Mouse (Mus musculus): ENCODE measurements around the gene Epb41l4b.

Epb41l4b gene

DNA sequence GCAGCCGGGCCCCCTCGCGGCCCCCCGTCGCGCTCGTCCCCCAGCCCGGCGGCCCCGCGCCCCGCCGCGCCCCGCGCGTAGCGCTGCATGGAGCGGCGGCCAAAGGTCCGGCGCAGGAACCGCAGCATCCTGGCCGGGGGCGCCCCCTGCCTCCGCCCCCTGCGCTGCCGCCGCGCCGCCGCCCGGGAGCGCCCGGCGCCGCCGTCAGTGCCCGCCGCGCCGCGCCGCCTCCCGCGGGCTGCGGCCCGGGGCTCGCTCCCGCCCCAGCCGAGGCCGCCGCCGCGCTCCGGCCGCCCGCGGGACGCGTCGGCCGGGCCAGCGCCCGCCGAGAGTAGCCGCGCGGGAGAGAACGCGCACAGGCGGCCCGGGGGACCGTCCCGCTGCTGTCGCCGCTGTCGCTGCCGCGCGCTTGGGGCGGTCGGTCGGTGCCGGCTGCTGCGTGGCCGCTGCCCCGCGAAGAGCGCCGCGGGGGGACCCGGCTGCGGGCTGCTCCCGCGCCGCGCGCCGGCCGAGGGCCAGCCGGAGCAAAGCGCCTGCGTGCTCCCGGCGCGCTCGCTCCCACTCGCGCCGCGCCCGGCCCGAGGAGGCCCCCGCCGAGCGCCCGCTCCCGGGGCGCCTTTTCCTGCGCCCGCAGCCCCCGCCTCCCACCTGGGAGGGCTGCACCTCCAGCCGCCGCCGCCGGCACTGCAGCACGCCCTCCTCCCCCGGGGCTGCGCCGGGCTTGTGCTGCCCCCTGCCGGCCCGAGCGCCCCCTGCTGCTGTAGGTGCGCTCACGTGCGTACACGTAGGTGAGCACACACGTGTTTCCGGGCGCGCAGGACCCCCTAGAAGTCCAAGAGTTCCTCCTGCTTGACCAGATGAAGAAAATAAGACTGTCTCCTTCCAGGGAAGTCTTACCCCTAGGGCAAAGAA is at the start of gene Epb41l4b:
Gene Epb41l4b, minus strand, starts transcription at position 412 of the 912 bp plus-strand sequence.
- DNase-seq (ENCODE audit: low spot score in 2 of 2), result peak; percentile 81

DNA sequence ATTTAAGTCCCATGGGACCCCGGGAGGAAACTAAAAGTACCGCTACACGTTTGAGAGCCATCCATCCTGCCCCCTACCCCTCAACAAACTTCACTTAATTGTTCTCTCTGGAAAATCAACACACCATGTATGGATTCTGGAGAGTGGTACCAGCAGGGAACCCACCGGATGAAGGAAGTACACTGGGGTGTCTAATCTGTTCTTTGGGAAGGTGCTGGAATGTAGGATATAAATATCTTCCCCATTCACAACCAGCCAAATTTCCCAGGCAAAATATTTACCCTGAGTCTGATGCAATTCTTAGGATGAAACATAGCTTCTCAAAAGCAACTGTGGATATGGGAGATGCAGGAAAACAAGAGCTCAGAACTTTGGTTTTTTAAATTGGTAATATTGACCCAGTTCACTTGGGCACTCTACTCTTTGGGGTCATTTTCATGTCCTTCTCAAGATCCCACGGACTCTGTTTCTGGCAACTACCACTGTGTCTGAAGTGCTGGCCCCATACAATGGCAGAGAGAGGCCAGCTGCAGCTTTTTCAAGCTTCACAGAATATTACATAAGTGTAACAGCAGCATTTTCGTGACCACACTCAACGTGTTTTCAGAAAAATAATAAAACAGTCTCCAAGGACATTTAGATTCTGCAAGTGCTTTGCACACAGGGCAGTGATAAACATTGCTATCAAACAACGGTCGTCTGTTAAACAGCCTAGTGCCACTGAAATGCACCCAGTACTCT is 48.5 kb upstream of the Epb41l4b start:
- DNase-seq (ENCODE audit: low spot score in 2 of 2), result peak in 1 of 2 experiments; percentile 25

DNA sequence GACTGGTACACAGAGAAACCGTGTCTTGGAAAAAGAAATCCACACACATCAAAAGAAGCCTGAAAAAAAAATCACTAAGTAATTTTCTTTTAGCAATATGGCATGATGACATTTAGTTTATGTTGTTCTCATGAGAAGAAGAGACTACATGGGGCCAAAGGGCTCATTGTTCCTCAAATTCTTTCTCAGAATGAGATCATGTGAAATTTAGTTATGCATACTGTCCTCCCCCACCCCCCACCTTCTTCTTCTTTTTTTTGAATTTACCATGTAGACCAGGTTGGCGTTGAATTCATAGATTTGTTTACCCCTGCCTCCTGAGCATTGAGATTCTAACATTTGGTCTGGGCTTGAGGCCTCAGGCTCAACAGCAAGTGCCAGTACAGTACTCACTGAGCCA is 46.6 kb upstream of the Epb41l4b start:
- no peak for DNase-seq (ENCODE audit: low spot score in 2 of 2)

DNA sequence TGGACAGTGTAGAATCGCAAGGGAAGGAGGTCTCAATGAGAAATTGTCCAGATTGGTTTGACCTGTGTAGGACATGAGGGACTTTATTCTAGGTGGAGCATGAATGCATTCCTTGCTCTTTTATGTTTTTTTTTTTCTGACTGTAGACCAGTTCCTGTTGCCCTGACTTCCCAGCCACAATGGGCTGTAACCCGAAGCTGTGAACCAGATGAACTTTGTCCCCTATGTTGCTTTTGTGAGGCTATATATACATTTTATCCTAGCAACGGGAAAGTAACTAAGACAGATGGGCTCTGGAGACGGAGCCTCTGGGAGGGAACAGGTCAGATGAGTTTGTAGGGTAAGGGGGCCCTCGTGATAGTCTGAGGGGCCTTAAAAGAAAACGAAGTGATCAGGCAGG is 42.8 kb upstream of the Epb41l4b start:
- no peak for DNase-seq (ENCODE audit: low spot score in 2 of 2)

DNA sequence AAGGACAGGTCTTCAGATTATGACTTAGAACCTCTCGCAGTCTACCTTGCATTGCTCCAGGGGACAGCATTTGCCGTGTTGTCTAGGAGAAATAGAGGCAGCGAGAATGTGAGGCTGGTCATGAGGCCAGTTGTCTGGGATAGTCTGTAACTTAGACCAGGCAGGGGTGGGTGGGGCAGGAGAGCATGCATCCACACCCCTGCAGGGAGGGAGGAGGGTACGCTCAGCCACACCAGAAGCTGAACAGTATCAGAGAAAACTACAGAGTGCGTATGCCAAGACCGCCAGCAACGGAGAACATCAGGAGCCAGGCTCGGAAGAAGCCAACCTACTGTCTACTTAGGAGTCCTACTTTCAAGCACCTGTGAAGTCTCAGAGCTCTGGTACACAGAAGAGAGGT is 42.2 kb upstream of the Epb41l4b start:
- no peak for DNase-seq (ENCODE audit: low spot score in 2 of 2)

DNA sequence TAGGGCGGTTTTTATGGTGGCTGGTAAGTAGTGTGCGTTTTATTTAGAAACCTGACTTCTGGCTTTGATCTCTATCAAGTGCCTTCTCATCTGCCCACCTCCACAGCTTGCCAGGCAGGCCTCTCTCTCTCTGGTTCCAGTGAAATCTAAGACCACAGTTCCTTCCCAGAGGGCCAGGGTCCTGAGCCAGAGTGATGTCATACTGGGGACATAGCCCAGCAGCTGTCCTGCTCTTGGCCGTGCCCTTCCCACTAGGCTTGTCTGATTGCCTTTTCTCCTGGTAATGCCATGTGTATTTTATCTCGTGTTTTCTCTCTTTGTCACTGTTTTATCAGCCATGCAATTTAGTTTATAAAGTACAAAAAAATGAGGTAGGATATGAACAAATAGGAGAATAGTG is 40.3 kb upstream of the Epb41l4b start:
- DNase-seq (ENCODE audit: low spot score in 2 of 2), result no peak

DNA sequence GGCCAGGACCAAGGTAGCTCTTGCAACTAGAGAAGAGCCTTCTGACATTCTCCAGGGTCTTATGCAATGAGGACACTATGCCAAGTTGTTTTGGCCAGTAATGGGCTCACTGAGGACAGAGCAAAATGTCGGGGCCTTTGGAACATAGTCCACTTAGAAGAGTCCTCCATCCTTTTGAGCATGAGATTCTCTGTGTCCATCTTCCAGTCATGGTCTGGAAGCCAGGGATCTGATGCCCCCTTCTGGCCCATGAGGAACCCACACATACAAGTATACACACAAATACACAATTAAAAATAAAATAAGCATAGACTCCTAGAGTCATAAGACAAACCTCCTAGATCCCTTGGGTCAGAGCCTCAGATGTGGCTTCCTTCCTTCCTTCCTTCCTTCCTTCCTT is 38.3 kb upstream of the Epb41l4b start:
- DNase-seq (ENCODE audit: low spot score in 2 of 2), result peak in 1 of 2 experiments; percentile 19

DNA sequence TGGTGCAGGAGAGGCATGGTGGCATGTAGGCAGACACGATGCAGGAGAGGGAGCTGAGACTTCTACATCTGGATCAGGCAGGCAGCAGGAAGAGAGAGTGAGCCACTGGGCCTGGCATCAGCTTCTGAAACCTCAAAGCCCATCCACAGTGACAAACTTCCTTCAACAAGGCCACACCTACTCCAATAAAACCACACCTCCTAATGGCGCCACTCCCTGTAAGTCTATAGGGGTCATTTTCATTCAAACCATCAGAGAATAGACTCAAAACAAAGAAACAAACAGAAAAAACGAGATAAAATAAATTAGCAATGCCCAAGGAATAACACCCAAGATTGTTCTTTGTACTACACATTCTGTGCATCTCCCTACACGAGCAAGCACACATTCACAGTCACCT is 35.6 kb upstream of the Epb41l4b start:
- DNase-seq (ENCODE audit: low spot score in 2 of 2), result no peak

DNA sequence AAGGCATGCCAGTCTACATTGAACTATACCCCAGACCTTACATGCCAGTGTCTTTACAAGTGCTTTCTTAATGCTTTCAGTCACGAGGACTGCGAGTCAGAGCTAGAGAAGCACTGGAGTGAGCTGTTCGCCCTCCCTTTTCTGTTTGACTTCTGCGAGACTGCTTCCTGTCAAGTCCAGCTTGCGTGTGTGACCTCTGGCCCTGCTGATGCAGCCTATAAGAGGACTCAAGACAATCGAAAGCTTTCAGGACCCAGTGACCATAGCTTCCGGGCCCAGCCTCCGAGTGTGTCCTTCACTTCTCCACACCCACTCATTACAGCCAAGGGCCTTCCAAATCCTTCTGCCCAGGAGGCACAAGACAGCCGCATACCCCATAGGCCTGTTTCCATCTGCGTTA is 32.1 kb upstream of the Epb41l4b start:
- DNase-seq (ENCODE audit: low spot score in 2 of 2), result no peak

DNA sequence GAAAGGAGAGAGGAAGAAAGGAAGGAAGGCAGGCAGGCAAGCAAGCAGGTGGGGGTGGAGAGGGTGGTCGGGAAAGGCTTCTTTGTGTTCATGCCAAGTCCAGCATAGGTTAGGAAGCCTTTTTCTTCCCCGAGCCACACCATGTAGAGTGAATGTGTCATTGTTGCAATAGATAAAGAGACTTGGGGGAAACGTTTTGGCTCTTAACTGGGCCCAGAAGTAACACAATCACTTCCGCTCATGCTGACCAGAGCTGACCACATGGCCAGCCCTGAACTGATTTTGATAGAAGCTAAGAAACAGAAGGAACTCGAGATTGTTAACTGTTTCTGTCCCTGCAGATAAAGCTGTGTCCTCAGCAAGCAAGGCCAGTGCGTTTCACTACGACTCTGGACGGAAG is 29.6 kb upstream of the Epb41l4b start:
- DNase-seq (ENCODE audit: low spot score in 2 of 2), result no peak

DNA sequence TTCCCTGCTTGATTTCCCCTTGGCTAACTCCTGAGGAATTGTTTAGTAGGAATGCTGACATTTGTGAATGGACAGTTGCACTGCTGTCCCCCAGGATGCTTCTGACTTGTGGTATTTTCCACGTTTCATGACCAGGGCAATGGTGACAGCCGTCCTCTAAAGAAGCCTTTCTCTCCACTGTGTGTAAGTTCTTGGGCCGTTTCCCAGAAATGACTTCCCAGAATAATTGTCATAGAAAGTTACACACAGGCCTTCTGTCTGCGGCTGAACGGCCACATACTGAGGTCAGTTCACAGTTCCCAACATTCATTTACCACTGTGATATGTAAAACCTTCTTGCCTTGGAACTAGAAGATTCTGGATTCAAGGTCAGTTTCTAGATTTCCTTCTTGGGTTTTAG is 28.6 kb upstream of the Epb41l4b start:
- peak in 1 of 2 experiments; percentile 13 for DNase-seq (ENCODE audit: low spot score in 2 of 2)

DNA sequence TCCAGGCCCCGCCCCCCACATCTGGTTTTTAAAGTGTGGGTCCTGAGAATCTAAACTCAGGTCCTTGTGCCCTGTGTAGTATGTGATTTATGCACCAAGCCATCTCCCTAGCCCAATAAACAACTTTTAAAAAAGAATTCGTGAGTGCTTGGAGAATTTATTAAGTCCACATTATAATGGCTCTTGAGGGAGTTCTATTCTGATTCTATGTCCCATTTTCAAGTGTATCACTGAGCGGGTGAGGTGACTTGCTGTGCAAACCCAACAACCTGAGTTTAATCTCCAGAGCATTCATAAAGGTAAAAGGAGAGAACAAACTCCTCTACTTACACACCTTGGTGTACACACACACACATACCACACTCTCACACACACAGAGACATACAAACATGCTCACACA is 25.4 kb upstream of the Epb41l4b start:
- no peak for DNase-seq (ENCODE audit: low spot score in 2 of 2)

DNA sequence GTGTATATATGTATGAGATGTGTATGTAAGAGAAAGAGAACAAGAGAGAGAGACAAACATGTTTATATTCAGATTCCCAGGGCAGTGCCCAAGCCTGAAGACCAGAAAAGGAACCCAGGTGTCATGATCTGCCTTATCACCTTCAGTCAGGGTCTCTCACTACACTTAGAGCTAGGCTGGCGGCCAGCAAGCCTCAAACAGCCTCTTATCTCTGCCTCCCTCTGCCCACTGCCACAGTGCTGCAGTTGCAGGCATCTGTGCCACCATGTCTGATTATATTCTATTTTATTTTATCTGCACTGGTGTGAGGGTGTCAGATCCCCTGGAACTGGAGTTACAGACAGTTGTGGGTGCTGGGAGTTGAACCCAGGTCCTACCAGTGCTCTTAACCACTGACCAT is 25.0 kb upstream of the Epb41l4b start:
- no peak for DNase-seq (ENCODE audit: low spot score in 2 of 2)

DNA sequence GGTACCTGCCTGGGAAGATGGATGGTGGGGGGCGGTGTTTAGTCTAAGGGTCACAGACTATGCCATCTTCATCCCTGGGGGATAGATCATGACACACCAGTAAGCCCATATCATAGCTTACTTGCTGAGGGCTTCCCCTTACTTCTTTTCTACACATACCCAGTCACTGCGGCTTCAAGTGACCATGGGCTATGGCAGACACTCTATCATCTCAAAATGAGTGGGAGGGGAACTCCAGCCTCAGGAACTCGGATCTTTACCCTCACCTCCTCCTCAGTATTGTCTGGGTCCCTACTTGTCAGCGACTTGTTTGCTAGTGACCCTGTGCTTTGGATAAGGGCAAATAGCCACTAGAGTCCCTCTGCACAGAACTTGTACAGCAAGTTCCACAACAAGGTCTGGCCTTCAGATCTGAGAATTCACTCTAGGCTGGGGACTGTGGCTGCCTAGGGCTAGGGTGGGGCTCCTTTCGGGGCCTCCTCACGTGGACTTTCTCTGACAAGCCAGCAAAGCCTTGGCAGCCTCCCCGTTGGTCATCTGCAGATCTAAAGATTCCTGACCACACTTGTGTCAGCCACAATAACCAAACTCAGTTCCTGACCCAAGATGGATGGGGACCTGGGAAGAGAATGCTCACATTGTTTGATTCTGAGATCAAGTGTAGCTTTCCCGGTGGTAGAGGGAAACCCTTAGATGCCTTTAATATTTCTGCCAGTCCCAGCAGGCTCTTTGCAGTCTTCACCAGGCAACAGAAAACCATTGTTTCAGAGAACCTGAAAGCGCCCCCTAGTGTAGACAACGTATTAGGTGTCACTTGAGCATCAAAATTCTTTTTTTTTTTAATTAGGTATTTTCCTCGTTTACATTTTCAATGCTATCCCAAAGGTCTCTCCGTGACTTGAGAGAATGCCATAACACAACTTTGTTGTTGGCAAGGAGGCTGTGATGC is 24.0 kb upstream of the Epb41l4b start:
- no peak for DNase-seq (ENCODE audit: low spot score in 2 of 2)

DNA sequence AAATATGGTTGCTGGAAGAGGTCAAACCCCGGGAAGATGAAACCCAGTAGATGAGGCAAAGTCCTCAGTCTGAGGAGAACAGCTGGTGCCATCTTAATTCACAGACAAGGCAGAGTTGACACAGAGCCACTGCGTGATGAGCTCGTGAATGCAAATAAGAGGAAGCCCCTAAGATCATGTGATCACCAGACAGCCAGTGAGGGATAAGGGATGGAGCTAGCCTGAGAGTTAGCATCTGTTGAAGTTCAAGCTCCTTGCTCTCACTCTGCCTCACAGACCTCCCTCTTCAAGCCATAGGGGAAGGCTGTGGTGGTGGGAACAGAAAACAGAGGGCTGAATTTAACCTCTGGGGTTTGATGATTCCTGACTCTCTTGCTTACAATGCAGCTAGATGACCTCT is 22.4 kb upstream of the Epb41l4b start:
- DNase-seq (ENCODE audit: low spot score in 2 of 2), result no peak

DNA sequence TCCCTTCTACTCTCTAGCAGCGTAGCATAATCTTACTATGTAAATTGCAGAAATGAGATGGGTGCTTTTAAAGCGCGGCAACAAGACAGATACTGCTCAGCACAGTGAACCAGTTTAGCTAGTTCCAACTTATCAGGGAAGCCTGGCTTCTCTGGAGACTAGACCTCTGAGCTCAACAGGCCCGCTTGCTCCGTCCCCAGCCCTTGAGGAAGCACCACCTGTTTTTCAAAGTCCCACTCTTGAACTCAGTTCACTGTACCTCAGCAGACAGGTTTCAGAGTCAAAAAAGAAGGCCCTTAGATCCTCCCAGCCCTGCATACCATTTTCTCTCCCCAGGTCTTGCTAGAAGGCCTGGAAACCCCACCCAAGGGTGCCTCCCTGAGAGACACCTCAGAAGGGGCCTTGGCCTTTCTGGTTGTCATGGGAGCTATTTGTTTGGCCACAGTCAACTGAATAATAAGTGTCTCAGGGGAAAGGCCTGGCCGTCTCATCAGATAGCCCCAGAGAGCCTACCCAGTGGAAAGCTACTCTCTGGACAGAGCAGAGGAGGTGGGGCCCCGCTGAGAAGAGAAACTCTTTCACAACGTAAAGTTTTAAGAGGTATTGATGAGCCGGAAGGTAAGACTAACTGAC is 21.5 kb upstream of the Epb41l4b start:
- DNase-seq (ENCODE audit: low spot score in 2 of 2), result no peak

DNA sequence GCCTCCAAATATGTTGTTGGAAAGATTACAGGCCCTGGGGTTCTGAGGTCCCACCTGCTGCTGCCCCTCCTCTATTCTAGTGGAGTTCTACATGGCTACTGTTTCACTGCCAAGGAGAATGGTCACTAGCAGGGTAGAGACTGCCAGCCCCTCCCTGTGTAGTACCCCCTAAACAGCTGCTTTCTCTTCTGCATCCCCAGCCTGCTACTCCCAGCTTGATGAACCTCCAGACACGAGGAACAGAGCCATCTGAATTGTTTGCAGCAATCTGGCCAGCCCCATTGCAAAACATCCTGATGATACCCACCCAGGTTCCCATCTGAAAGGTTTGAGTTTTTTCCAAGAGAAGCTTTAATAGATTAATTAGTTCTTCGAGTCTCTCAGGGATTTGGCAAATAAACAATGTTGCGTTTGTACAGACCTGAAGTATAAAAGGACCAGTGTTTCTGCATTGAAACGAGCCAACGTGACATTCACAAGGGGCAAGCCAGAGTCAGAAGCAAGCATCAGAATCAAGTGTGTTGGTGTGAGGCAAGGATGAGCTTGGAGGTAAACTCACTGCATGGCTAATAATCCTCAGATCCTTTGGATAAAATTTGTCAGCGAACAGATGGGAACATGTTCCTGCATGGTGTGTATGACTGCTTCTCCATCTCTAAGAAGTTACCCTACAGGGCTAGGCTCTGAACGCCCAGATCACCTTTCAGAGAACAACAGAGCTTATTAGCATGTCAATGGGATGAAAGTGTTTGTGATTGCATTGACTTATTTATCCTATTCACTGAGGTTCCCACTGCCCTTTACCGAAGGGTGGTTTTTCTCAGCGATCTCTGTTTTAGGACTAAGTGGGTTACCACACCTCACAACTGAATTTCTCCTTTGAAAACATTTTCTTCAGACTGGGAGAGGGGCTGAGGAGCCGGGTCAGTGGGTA is 19.8 kb upstream of the Epb41l4b start:
- no peak for DNase-seq (ENCODE audit: low spot score in 2 of 2)

DNA sequence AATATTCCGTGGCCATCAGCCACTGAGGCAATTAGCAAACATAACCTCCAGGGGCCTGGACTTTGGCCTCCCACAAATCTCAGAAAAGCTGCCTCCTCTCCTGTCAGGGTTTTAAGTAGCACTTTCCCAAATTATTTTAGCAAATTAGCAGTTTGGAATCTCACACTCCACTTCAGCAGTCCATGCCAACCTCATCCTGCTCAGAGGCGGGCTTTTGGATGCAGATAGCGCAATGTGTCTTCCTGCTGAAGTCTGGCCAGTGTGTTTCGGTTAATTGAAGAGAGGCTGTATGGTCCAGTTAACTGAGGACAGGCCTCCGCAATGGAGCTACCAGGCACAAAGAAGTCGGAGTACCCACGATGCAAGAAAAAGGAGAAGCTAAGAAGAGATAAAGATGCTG is 17.3 kb upstream of the Epb41l4b start:
- DNase-seq (ENCODE audit: low spot score in 2 of 2), result no peak

DNA sequence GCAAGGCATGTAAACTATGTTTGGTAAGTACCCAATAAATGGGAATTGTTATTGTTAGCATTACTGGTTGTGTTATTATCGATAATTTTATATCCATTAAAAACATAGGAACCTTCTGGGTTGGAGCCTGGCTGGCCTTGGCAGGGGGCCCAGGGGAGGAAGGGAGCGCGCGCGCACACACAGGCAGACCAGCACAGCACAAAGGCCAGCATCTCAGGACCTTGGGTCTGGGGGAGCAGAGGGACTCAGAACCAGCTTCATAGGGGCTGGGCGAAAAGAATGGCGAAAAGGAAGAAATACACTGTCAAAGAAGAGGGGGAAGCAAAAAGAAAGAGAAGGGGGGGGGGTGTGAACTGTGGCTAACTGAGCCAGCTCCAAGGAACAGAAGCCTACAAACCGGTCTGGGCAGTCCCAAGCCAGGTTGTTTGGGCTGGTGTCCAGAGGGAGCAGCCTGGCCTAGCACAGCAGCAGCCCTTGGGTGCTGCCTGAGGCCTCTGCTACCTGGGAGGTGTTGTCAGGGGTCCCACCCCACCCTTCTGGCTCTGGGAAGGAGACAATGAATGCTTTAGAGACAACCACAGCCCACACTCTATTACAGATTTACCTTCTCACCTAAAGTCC is 13.4 kb upstream of the Epb41l4b start:
- no peak for DNase-seq (ENCODE audit: low spot score in 2 of 2)

DNA sequence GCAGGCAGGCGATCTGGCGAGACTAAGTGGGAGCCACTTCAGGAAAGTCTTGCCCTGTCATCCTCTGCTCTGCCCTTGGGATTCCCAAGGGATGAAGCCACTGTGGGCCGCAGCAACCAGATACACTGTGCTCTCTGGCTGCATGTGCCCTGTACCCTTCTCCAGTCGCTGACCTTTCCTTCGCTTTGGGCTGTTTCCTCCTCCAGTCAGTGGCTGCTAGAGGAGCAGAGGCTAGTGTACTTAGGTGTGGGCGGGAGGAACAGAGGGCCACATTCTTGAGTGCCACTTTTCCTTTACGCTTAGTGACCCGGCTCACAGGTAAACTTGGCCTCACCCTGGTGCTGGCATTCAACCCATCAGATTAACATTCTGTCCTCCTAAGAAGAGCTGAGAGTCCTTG is 10.6 kb upstream of the Epb41l4b start:
- DNase-seq (ENCODE audit: low spot score in 2 of 2), result no peak

All from frontal cortex, postnatal 36 days (tissue).